ENCODE assay signal across 22 mouse cellular contexts in the genomic region with DNA sequence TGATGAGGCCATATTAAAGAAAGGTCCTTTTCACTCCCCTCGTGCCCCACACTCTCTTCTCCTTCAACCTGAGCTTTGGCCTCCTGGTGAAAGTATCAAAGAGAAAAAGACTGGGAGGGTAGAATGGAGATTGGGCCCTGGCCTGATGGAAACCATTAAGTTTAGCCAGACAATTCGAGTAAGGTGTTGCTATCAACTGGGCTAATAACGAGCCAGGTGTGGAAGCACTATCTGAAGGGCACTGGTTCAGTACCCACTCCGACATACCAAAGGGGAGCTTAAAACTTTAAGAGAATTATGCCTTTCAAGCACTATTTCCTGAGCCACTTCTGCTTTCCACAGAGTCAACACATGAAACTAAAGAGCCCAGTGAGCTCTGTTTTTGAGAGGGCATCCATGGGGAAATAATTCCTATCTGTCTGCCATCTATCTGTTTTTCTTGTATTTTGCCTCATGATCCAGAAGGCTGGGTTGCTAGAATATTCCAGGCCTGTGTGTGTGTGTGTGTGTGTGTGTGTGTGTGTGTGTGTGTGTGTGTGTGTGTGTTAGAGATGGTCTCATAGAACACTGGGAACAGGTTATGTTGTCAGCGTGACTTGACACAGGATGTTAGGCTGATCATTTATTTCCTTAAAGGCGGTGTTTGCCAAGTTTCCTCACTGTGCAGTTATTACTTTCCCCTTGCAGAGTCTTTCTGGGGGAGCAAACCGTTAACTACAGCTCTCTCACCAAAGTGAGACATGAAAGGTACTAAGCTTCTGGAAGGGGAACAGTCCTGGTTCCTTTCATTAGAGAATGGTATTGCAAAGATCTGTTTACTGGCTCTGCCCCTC. TPM values are rescaled to one million over a fixed set of nuclear protein-coding genes. Genes with fewer than 3 reads are reported as not detected.
"Had no signal": no experiment of that assay in that cellular context is flagged by ENCODE, and none has a peak within 500 bp of the region (broad histone marks: within the 10 kb centered on the region; RNA-seq: fewer than 3 reads in every experiment).

No protein-coding gene starts in this region.

- H3K36me3 ChIP-seq: intestine, embryonic 15.5 days; kidney, embryonic 15.5 days; limb, embryonic 15.5 days; lung, embryonic 15.5 days; midbrain, embryonic 12.5 days; neural tube, embryonic 15.5 days; stomach, embryonic 15.5 days had no signal

- H3K4me3 ChIP-seq: intestine, embryonic 15.5 days; kidney, embryonic 15.5 days; limb, embryonic 15.5 days; lung, embryonic 15.5 days; midbrain, embryonic 12.5 days; neural tube, embryonic 15.5 days; stomach, embryonic 15.5 days had no signal

- H3K4me2 ChIP-seq: intestine, embryonic 15.5 days; kidney, embryonic 15.5 days; limb, embryonic 15.5 days; lung, embryonic 15.5 days; midbrain, embryonic 12.5 days; neural tube, embryonic 15.5 days; stomach, embryonic 15.5 days had no signal

- H3K9ac ChIP-seq: intestine, embryonic 15.5 days; kidney, embryonic 15.5 days; limb, embryonic 15.5 days; lung, embryonic 15.5 days; midbrain, embryonic 12.5 days; neural tube, embryonic 15.5 days; stomach, embryonic 15.5 days had no signal

- H3K9me3 ChIP-seq: intestine, embryonic 15.5 days; kidney, embryonic 15.5 days; limb, embryonic 15.5 days; lung, embryonic 15.5 days; midbrain, embryonic 12.5 days; neural tube, embryonic 15.5 days; stomach, embryonic 15.5 days had no signal

- H3K4me1 ChIP-seq: intestine, embryonic 15.5 days; kidney, embryonic 15.5 days; limb, embryonic 15.5 days; lung, embryonic 15.5 days; midbrain, embryonic 12.5 days; neural tube, embryonic 15.5 days; stomach, embryonic 15.5 days had no signal

- H3K27ac ChIP-seq: intestine, embryonic 15.5 days; kidney, embryonic 15.5 days; limb, embryonic 15.5 days; lung, embryonic 15.5 days; macrophage; midbrain, embryonic 12.5 days; neural tube, embryonic 15.5 days; stomach, embryonic 15.5 days had no signal

- H3K27me3 ChIP-seq: intestine, embryonic 15.5 days; kidney, embryonic 15.5 days; limb, embryonic 15.5 days; lung, embryonic 15.5 days; midbrain, embryonic 12.5 days; neural tube, embryonic 15.5 days; stomach, embryonic 15.5 days had no signal

- ATAC-seq: intestine, embryonic 15.5 days had no signal

- DNase-seq: kidney, adult 2 months; kidney, postnatal 14 days; layer of hippocampus, adult 9-11 months; layer of hippocampus, postnatal 36 days; lung, postnatal 14 days; thymus, adult 2 months; thymus, postnatal 25 days had no signal

RNA-seq across cellular contexts. Expression of a gene that starts 13.0 kb away (rescaled TPM):
- total RNA-seq: layer of hippocampus, postnatal 36 days; left cerebral cortex, postnatal 25 days; megakaryocyte-erythroid progenitor cell, adult 5-6 weeks; midbrain, postnatal 0 days had no signal

RNA-seq across cellular contexts. Expression of a gene that starts 16.8 kb away (rescaled TPM):
- total RNA-seq: layer of hippocampus, postnatal 36 days; left cerebral cortex, postnatal 25 days; megakaryocyte-erythroid progenitor cell, adult 5-6 weeks had no signal
- polyA plus RNA-seq: macrophage; midbrain, embryonic 12.5 days had no signal

RNA-seq across cellular contexts. Expression of a gene that starts 41.2 kb away (rescaled TPM):
- total RNA-seq: layer of hippocampus, postnatal 36 days; left cerebral cortex, adult 8-10 months; left cerebral cortex, postnatal 25 days; megakaryocyte-erythroid progenitor cell, adult 5-6 weeks; midbrain, postnatal 0 days had no signal
- polyA plus RNA-seq: limb, embryonic 11.5 days; limb, embryonic 15.5 days; macrophage; midbrain, embryonic 12.5 days; midbrain, postnatal 0 days; neural tube, embryonic 11.5 days; neural tube, embryonic 15.5 days; thymus, adult 2 months; urinary bladder, adult 2 months had no signal
